Mouse (Mus musculus): ENCODE measurements at regions not wholly inside any gene's neighbourhood (a gene's known extent, or its start where the extent isn't known, plus 50 kb on each side); places are given as distances from the start of the nearest gene placed in this dataset.

- Histone ChIP-seq H3K4me1 (replicated peaks; ENCODE audit: control insufficient read depth, insufficient read depth, low read length) (no peaks in the 10 kb centered on the region), H3K4me2 (replicated peaks; ENCODE audit: low read depth, low read length) (no peak overlapping the region), H3K9ac (ENCODE audit: low read depth, low read length) (no peak overlapping the region), H3K27ac (ENCODE audit: low read depth, low read length) (no peak overlapping the region), H3K4me3 (ENCODE audit: low read depth, low read length) (no peak overlapping the region), H3K9me3 (ENCODE audit: control insufficient read depth, low read length) (no peaks in the 10 kb centered on the region), H3K36me3 (ENCODE audit: control insufficient read depth, insufficient read depth, low read length) (no peaks in the 10 kb centered on the region), H3K27me3 (ENCODE audit: control insufficient read depth, insufficient read depth, low read length) (no peaks in the 10 kb centered on the region)
- WGBS: 88% methylated on average over 10 of the region's 10 CpGs
- DNase-seq (ENCODE audit: low spot score) (no peak), ATAC-seq (ENCODE audit: low FRiP score) (no peak)
Measured at GRCm38 (mm10) chr5:74925769-74926168, 118.8 kb downstream of the Chic2 start.

- DNase-seq (ENCODE audit: low spot score) (no peak), ATAC-seq (ENCODE audit: low FRiP score) (no peak)
- H3K27ac ChIP-seq (ENCODE audit: low read depth, low read length): no peak overlapping the region
- no peak overlapping the region for H3K4me3 ChIP-seq (ENCODE audit: low read depth, low read length)
- no peaks in the 10 kb centered on the region for H3K36me3 ChIP-seq (ENCODE audit: control insufficient read depth, insufficient read depth, low read length)
- no peaks in the 10 kb centered on the region for H3K27me3 ChIP-seq (ENCODE audit: control insufficient read depth, insufficient read depth, low read length)
- 82% methylated on average over 4 of the region's 4 CpGs for WGBS
- no peak overlapping the region for H3K4me2 ChIP-seq (replicated peaks; ENCODE audit: low read depth, low read length)
- H3K9me3 ChIP-seq (ENCODE audit: control insufficient read depth, low read length): no peaks in the 10 kb centered on the region
- no peaks in the 10 kb centered on the region for H3K4me1 ChIP-seq (replicated peaks; ENCODE audit: control insufficient read depth, insufficient read depth, low read length)
- no peak overlapping the region for H3K9ac ChIP-seq (ENCODE audit: low read depth, low read length)
Measured at GRCm38 (mm10) chr5:74924031-74924533, 120.5 kb downstream of the Chic2 start.

- H3K36me3 ChIP-seq (ENCODE audit: control insufficient read depth, insufficient read depth, low read length): no peaks in the 10 kb centered on the region
- no peak for ATAC-seq (ENCODE audit: low FRiP score)
- no peak overlapping the region for H3K27ac ChIP-seq (ENCODE audit: low read depth, low read length)
- no peak for DNase-seq (ENCODE audit: low spot score)
- 71% methylated on average over 2 of the region's 2 CpGs for WGBS
- no peaks in the 10 kb centered on the region for H3K4me1 ChIP-seq (replicated peaks; ENCODE audit: control insufficient read depth, insufficient read depth, low read length)
- no peaks in the 10 kb centered on the region for H3K27me3 ChIP-seq (ENCODE audit: control insufficient read depth, insufficient read depth, low read length)
- no peak overlapping the region for H3K4me3 ChIP-seq (ENCODE audit: low read depth, low read length)
- H3K9me3 ChIP-seq (ENCODE audit: control insufficient read depth, low read length): no peaks in the 10 kb centered on the region
- H3K4me2 ChIP-seq (replicated peaks; ENCODE audit: low read depth, low read length): no peak overlapping the region
- no peak overlapping the region for H3K9ac ChIP-seq (ENCODE audit: low read depth, low read length)
Measured at GRCm38 (mm10) chr5:74923337-74923736, 121.2 kb downstream of the Chic2 start.

- ATAC-seq (ENCODE audit: low FRiP score) (no peak), DNase-seq (ENCODE audit: low spot score) (no peak)
- no peak overlapping the region for H3K27ac ChIP-seq (ENCODE audit: low read depth, low read length)
- H3K36me3 ChIP-seq (ENCODE audit: control insufficient read depth, insufficient read depth, low read length): no peaks in the 10 kb centered on the region
- no peaks in the 10 kb centered on the region for H3K9me3 ChIP-seq (ENCODE audit: control insufficient read depth, low read length)
- H3K4me3 ChIP-seq (ENCODE audit: low read depth, low read length): no peak overlapping the region
- no peaks in the 10 kb centered on the region for H3K27me3 ChIP-seq (ENCODE audit: control insufficient read depth, insufficient read depth, low read length)
- WGBS: 84% methylated on average over 6 of the region's 6 CpGs
- H3K4me1 ChIP-seq (replicated peaks; ENCODE audit: control insufficient read depth, insufficient read depth, low read length): no peaks in the 10 kb centered on the region
- no peak overlapping the region for H3K9ac ChIP-seq (ENCODE audit: low read depth, low read length)
- H3K4me2 ChIP-seq (replicated peaks; ENCODE audit: low read depth, low read length): no peak overlapping the region
Measured at GRCm38 (mm10) chr5:74922881-74923280, 121.7 kb downstream of the Chic2 start.

- Histone ChIP-seq H3K4me1 (replicated peaks; ENCODE audit: control insufficient read depth, insufficient read depth, low read length) (no peaks in the 10 kb centered on the region), H3K4me3 (ENCODE audit: low read depth, low read length) (no peak overlapping the region), H3K27me3 (ENCODE audit: control insufficient read depth, insufficient read depth, low read length) (no peaks in the 10 kb centered on the region), H3K4me2 (replicated peaks; ENCODE audit: low read depth, low read length) (no peak overlapping the region), H3K36me3 (ENCODE audit: control insufficient read depth, insufficient read depth, low read length) (no peaks in the 10 kb centered on the region), H3K9ac (ENCODE audit: low read depth, low read length) (no peak overlapping the region), H3K27ac (ENCODE audit: low read depth, low read length) (no peak overlapping the region), H3K9me3 (ENCODE audit: control insufficient read depth, low read length) (no peaks in the 10 kb centered on the region)
- DNase-seq (ENCODE audit: low spot score) (no peak), ATAC-seq (ENCODE audit: low FRiP score) (no peak)
- WGBS: 59% methylated on average over 2 of the region's 2 CpGs
Measured at GRCm38 (mm10) chr5:74920939-74921338, 123.6 kb downstream of the Chic2 start.

GRCm38 (mm10) chr5:74920490-74920889 is 124.1 kb downstream of the Chic2 start:
- no peaks in the 10 kb centered on the region for H3K36me3 ChIP-seq (ENCODE audit: control insufficient read depth, insufficient read depth, low read length)

GRCm38 (mm10) chr5:74905504-74906061 is 139.0 kb downstream of the Chic2 start:
- ATAC-seq (ENCODE audit: low FRiP score) (peak; percentile 49), DNase-seq (ENCODE audit: low spot score) (peak; percentile 19)
- WGBS: 21% methylated on average over 7 of the region's 7 CpGs
- H3K27ac ChIP-seq (ENCODE audit: low read depth, low read length): no peak overlapping the region
- no peaks in the 10 kb centered on the region for H3K4me1 ChIP-seq (replicated peaks; ENCODE audit: control insufficient read depth, insufficient read depth, low read length)
- no peak overlapping the region for H3K9ac ChIP-seq (ENCODE audit: low read depth, low read length)
- H3K36me3 ChIP-seq (ENCODE audit: control insufficient read depth, insufficient read depth, low read length): no peaks in the 10 kb centered on the region
- no peak overlapping the region for H3K4me2 ChIP-seq (replicated peaks; ENCODE audit: low read depth, low read length)
- H3K9me3 ChIP-seq (ENCODE audit: control insufficient read depth, low read length): no peaks in the 10 kb centered on the region
- H3K4me3 ChIP-seq (ENCODE audit: low read depth, low read length): no peak overlapping the region
- H3K27me3 ChIP-seq (ENCODE audit: control insufficient read depth, insufficient read depth, low read length): no peaks in the 10 kb centered on the region

More at GRCm38 (mm10) chr5:74920490-74920889, 124.1 kb downstream of the Chic2 start:
- DNase-seq (ENCODE audit: low spot score) (no peak), ATAC-seq (ENCODE audit: low FRiP score) (no peak)
- Histone ChIP-seq H3K27me3 (ENCODE audit: control insufficient read depth, insufficient read depth, low read length) (no peaks in the 10 kb centered on the region), H3K4me3 (ENCODE audit: low read depth, low read length) (no peak overlapping the region), H3K9ac (ENCODE audit: low read depth, low read length) (no peak overlapping the region), H3K27ac (ENCODE audit: low read depth, low read length) (no peak overlapping the region), H3K4me2 (replicated peaks; ENCODE audit: low read depth, low read length) (no peak overlapping the region), H3K9me3 (ENCODE audit: control insufficient read depth, low read length) (no peaks in the 10 kb centered on the region), H3K4me1 (replicated peaks; ENCODE audit: control insufficient read depth, insufficient read depth, low read length) (no peaks in the 10 kb centered on the region)
- 37% methylated on average over 5 of the region's 5 CpGs for WGBS

GRCm38 (mm10) chr5:74904927-74905503 is 139.6 kb downstream of the Chic2 start:
- H3K9me3 ChIP-seq (ENCODE audit: control insufficient read depth, low read length): no peaks in the 10 kb centered on the region
- no peaks in the 10 kb centered on the region for H3K36me3 ChIP-seq (ENCODE audit: control insufficient read depth, insufficient read depth, low read length)
- no peaks in the 10 kb centered on the region for H3K27me3 ChIP-seq (ENCODE audit: control insufficient read depth, insufficient read depth, low read length)
- H3K4me1 ChIP-seq (replicated peaks; ENCODE audit: control insufficient read depth, insufficient read depth, low read length): no peaks in the 10 kb centered on the region
- DNase-seq (ENCODE audit: low spot score) (no peak), ATAC-seq (ENCODE audit: low FRiP score) (no peak)
- no peak overlapping the region for H3K27ac ChIP-seq (ENCODE audit: low read depth, low read length)
- H3K9ac ChIP-seq (ENCODE audit: low read depth, low read length): no peak overlapping the region
- no peak overlapping the region for H3K4me3 ChIP-seq (ENCODE audit: low read depth, low read length)
- H3K4me2 ChIP-seq (replicated peaks; ENCODE audit: low read depth, low read length): no peak overlapping the region
- 37% methylated on average over 7 of the region's 7 CpGs for WGBS

- 72% methylated on average over 3 of the region's 3 CpGs for WGBS
- H3K4me2 ChIP-seq (replicated peaks; ENCODE audit: low read depth, low read length): no peak overlapping the region
- no peaks in the 10 kb centered on the region for H3K9me3 ChIP-seq (ENCODE audit: control insufficient read depth, low read length)
- H3K9ac ChIP-seq (ENCODE audit: low read depth, low read length): no peak overlapping the region
- no peak overlapping the region for H3K27ac ChIP-seq (ENCODE audit: low read depth, low read length)
- H3K4me1 ChIP-seq (replicated peaks; ENCODE audit: control insufficient read depth, insufficient read depth, low read length): no peaks in the 10 kb centered on the region
- ATAC-seq (ENCODE audit: low FRiP score) (no peak), DNase-seq (ENCODE audit: low spot score) (no peak)
- no peak overlapping the region for H3K4me3 ChIP-seq (ENCODE audit: low read depth, low read length)
- H3K27me3 ChIP-seq (ENCODE audit: control insufficient read depth, insufficient read depth, low read length): no peaks in the 10 kb centered on the region
- H3K36me3 ChIP-seq (ENCODE audit: control insufficient read depth, insufficient read depth, low read length): no peaks in the 10 kb centered on the region
Measured at GRCm38 (mm10) chr5:74904327-74904726, 140.2 kb downstream of the Chic2 start.

Data from hindbrain, embryonic 11.5 days (tissue).